Mouse (Mus musculus): Measurements from ENCODE around the gene 4930402H24Rik. TPM values are rescaled to one million over a fixed set of nuclear protein-coding genes. Genes with fewer than 3 reads are reported as not detected.

Gene 4930402H24Rik
- polyA plus RNA-seq, 1 experiment from 2014 or later: 15.6 TPM

DNA sequence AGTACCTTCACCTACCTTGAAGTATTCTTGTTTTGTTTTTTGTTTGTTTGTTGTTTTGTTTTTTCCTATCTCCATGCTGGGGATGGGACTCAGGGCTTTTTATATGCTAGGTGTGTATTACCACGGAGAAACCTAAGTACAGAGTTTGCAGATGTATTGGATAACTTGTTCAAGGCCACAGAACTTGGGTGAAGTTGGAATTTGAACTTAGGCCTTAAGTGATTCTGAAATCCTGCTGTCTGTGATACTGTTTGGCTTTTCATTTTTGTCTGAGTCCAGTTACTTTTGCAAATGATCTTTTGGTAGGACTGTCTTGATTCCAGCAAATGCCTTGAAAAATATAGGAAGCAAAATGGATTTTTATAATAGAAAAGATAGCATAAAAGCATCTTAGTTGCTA lies 5.5 kb upstream of the 4930402H24Rik start:
- DNase-seq (ENCODE audit: low spot score) (no peak), ATAC-seq (no peak)
- H3K4me1 ChIP-seq (ENCODE audit: insufficient read depth, low read depth, low read length): no peaks in the 10 kb centered on the region
- no peak overlapping the region for H3K9ac ChIP-seq (replicated peaks; ENCODE audit: low read depth)
- 69% methylated on average over 1 of the region's 1 CpGs for WGBS
- no peaks in the 10 kb centered on the region for H3K27me3 ChIP-seq (replicated peaks; ENCODE audit: insufficient read depth, low read length)
- H3K4me3 ChIP-seq (ENCODE audit: low read depth, low read length): no peak overlapping the region
- H3K9me3 ChIP-seq (ENCODE audit: low read length): no peaks in the 10 kb centered on the region
- no peak overlapping the region for H3K4me2 ChIP-seq (replicated peaks; ENCODE audit: low read depth, low read length)
- TF ChIP-seq CTCF (IDR thresholded peaks at IDR 0.05) (no peak), EP300 (IDR thresholded peaks at IDR 0.05) (no peak)
- no peak overlapping the region for H3K27ac ChIP-seq (ENCODE audit: low read length)
- H3K36me3 ChIP-seq (ENCODE audit: insufficient read depth, low read length): no peaks in the 10 kb centered on the region

DNA sequence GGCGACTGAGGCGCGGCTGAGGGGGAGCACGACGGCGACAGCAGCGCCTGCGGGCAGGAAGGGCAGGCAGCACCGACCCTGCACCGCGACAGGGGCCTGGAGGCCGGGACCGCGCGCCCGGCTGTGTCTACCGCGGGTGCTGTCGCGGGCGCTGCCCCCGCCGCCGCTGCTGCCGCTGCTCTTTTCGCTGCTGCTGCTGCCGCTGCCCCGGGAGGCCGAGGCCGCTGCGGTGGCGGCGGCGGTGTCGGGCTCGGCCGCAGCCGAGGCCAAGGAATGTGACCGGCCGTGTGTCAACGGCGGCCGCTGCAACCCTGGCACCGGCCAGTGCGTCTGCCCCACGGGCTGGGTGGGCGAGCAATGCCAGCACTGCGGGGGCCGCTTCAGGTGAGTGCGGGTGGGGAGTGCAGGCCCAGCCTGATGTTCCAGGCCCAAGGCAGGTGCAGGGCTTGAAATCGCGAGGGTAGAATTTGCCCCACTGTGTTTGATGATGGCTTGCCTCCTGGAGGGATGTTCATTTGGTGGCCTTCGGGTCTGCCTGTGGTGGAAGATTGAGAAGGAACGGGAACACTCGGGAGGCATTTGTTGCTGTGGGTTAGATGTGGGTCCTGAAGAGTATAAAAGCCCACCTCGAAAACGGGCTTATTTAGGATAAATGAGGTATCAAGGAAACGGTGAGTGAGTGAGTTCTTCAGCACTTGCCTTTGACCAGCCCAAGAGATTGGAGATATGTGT lies 544 bp upstream of the 4930402H24Rik start:
- peak; percentile 66 for ATAC-seq
- Histone ChIP-seq H3K4me1 (ENCODE audit: insufficient read depth, low read depth, low read length) (no peaks in the 10 kb centered on the region; the same call in 1 of the 2 replicates), H3K9me3 (ENCODE audit: low read length) (no peaks in the 10 kb centered on the region), H3K27me3 (replicated peaks; ENCODE audit: insufficient read depth, low read length) (no peaks in the 10 kb centered on the region), H3K9ac (replicated peaks; ENCODE audit: low read depth) (peak overlapping the region; percentile 87), H3K4me2 (replicated peaks; ENCODE audit: low read depth, low read length) (peak overlapping the region; percentile 88), H3K36me3 (ENCODE audit: insufficient read depth, low read length) (no peaks in the 10 kb centered on the region), H3K4me3 (ENCODE audit: low read depth, low read length) (peak overlapping the region; percentile 94), H3K27ac (ENCODE audit: low read length) (peak overlapping the region; percentile 84)
- DNase-seq (ENCODE audit: low spot score): peak; percentile 19
- TF ChIP-seq EP300 (IDR thresholded peaks at IDR 0.05): no peak
- under 1% methylated on average over 37 of the region's 58 CpGs for WGBS

DNA sequence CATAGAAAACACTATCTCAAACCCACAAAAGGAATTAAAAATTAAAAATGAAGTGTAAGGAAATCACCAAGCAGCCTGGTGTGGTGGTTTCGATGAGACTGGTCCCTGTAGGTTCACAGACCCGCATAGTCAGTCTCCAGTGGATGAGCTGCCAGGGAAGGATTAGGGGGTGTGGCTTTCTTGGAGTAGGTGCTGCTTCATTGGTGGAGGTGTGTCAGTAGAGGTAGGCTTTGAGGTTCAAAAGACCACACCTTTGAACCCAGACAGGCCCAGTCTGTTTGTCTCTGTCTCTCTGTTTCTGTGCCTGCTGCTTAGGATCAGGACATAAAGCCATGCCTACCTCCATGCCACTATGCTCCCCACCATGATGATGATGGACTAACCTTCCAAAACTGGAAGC lies 7.4 kb downstream of the 4930402H24Rik start:
- no peak overlapping the region for H3K9ac ChIP-seq (replicated peaks; ENCODE audit: low read depth)
- no peak overlapping the region for H3K4me3 ChIP-seq (ENCODE audit: low read depth, low read length)
- H3K27me3 ChIP-seq (replicated peaks; ENCODE audit: insufficient read depth, low read length): no peaks in the 10 kb centered on the region
- H3K4me1 ChIP-seq (ENCODE audit: insufficient read depth, low read depth, low read length): no peaks in the 10 kb centered on the region
- no peak for ATAC-seq
- no peak overlapping the region for H3K27ac ChIP-seq (ENCODE audit: low read length)
- no peaks in the 10 kb centered on the region for H3K9me3 ChIP-seq (ENCODE audit: low read length)
- no peak overlapping the region for H3K4me2 ChIP-seq (replicated peaks; ENCODE audit: low read depth, low read length)
- DNase-seq (ENCODE audit: low spot score): no peak
- no peak for TF ChIP-seq CTCF (IDR thresholded peaks at IDR 0.05)
- TF ChIP-seq EP300 (IDR thresholded peaks at IDR 0.05): no peak
- 62% methylated on average over 2 of the region's 2 CpGs for WGBS
- no peaks in the 10 kb centered on the region for H3K36me3 ChIP-seq (ENCODE audit: insufficient read depth, low read length)

DNA sequence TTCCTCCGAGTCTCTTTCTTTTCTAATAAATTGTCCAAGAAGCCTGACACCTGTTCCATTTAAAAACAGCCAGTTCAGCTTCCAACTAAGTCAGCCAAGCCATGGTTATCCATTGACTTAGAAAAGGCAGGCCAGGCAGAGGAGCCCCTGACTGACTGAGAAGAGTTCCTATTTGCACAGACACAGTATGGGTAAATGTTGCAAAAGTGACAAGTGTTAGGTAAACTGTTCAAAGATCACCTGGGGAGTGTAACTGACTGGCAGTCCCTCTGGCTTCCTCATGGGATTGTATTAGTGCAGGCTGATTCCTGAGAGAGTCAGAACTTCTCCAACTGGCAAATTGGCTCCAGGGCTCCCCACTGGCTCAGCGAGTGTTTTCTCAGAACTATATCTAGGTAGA lies 8.3 kb downstream of the 4930402H24Rik start:
- no peaks in the 10 kb centered on the region for H3K27me3 ChIP-seq (replicated peaks; ENCODE audit: insufficient read depth, low read length)
- no peak overlapping the region for H3K9ac ChIP-seq (replicated peaks; ENCODE audit: low read depth)
- H3K27ac ChIP-seq (ENCODE audit: low read length): no peak overlapping the region
- no peaks in the 10 kb centered on the region for H3K9me3 ChIP-seq (ENCODE audit: low read length)
- no peak overlapping the region for H3K4me2 ChIP-seq (replicated peaks; ENCODE audit: low read depth, low read length)
- H3K4me1 ChIP-seq (ENCODE audit: insufficient read depth, low read depth, low read length): no peaks in the 10 kb centered on the region
- DNase-seq (ENCODE audit: low spot score) (no peak), ATAC-seq (no peak)
- TF ChIP-seq CTCF (IDR thresholded peaks at IDR 0.05): no peak
- TF ChIP-seq EP300 (IDR thresholded peaks at IDR 0.05): no peak
- no peak overlapping the region for H3K4me3 ChIP-seq (ENCODE audit: low read depth, low read length)
- no peaks in the 10 kb centered on the region for H3K36me3 ChIP-seq (ENCODE audit: insufficient read depth, low read length)
- 64% methylated on average over 2 of the region's 2 CpGs for WGBS

DNA sequence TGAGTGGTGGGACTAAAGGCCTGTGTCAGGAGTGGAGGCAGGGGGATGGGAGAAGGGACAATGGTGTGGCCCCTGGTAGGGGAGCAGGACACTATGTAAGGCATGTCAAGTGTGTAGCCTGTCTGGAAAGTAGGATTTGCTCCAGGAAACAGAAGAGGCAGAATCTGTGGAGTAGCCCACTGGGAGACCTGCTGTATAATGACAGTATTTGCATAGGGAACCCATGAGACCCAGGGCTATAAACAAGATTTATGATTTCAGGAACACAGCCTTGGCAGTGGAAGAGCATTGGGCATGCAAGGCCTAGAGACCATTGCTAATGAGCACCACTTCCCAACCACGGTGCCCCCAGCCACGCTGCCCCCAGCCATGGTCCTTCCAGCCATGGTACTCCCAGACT lies 9.3 kb downstream of the 4930402H24Rik start:
- TF ChIP-seq EP300 (IDR thresholded peaks at IDR 0.05): no peak
- no peak for TF ChIP-seq CTCF (IDR thresholded peaks at IDR 0.05)
- no peaks in the 10 kb centered on the region for H3K27me3 ChIP-seq (replicated peaks; ENCODE audit: insufficient read depth, low read length)
- ATAC-seq (no peak), DNase-seq (ENCODE audit: low spot score) (no peak)
- 92% methylated on average over 2 of the region's 2 CpGs for WGBS
- no peaks in the 10 kb centered on the region for H3K36me3 ChIP-seq (ENCODE audit: insufficient read depth, low read length)
- H3K4me1 ChIP-seq (ENCODE audit: insufficient read depth, low read depth, low read length): no peaks in the 10 kb centered on the region
- no peaks in the 10 kb centered on the region for H3K9me3 ChIP-seq (ENCODE audit: low read length)
- H3K27ac ChIP-seq (ENCODE audit: low read length): no peak overlapping the region
- no peak overlapping the region for H3K4me2 ChIP-seq (replicated peaks; ENCODE audit: low read depth, low read length)
- H3K9ac ChIP-seq (replicated peaks; ENCODE audit: low read depth): no peak overlapping the region
- no peak overlapping the region for H3K4me3 ChIP-seq (ENCODE audit: low read depth, low read length)

DNA sequence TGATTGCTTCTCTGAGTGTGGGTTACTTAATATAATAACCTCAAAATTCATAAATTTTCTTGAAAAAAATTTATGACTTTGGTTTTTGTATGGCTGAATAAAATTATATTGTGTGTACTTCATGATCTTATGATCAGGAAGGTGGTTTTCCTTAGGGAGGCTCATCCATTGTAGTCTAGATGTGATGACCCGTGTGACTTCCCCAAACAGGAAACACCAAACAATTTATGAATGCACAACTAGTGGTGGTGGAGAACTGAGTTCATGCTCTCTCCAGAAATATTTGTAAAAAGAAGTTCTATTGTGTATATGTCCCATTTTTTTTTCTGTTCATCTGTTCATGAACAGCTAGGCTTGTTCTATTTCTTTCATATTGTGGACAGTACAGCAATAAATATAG lies 18.8 kb downstream of the 4930402H24Rik start:
- TF ChIP-seq CTCF (IDR thresholded peaks at IDR 0.05) (no peak), EP300 (IDR thresholded peaks at IDR 0.05) (no peak)
- H3K27me3 ChIP-seq (replicated peaks; ENCODE audit: insufficient read depth, low read length): no peaks in the 10 kb centered on the region
- DNase-seq (ENCODE audit: low spot score): no peak
- no peak overlapping the region for H3K9ac ChIP-seq (replicated peaks; ENCODE audit: low read depth)
- 53% methylated on average over 1 of the region's 1 CpGs for WGBS
- no peak overlapping the region for H3K4me3 ChIP-seq (ENCODE audit: low read depth, low read length)
- no peak overlapping the region for H3K27ac ChIP-seq (ENCODE audit: low read length)
- no peaks in the 10 kb centered on the region for H3K9me3 ChIP-seq (ENCODE audit: low read length)
- no peaks in the 10 kb centered on the region for H3K4me1 ChIP-seq (ENCODE audit: insufficient read depth, low read depth, low read length)
- no peak overlapping the region for H3K4me2 ChIP-seq (replicated peaks; ENCODE audit: low read depth, low read length)
- no peaks in the 10 kb centered on the region for H3K36me3 ChIP-seq (ENCODE audit: insufficient read depth, low read length)
- no peak for ATAC-seq

DNA sequence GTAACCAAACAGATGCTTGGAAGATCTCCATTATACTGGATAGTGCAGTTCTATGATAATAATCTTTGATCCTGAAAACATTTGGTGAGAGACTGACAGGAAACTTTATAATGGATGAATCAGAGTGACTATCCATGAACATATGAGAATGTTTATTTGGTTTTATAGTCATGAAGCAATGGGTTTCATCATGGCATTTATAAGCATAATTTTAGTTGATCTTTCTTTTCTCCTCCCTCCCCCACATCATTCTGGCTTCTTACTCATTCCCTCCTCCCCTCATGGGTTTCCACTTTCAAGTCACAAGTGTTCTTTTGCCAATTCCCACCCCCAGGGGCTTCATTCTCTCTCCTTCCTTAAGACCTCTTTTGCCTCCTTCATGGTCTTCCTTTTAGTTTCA lies 19.2 kb downstream of the 4930402H24Rik start:
- Histone ChIP-seq H3K27me3 (replicated peaks; ENCODE audit: insufficient read depth, low read length) (no peaks in the 10 kb centered on the region), H3K4me3 (ENCODE audit: low read depth, low read length) (no peak overlapping the region), H3K9me3 (ENCODE audit: low read length) (no peaks in the 10 kb centered on the region), H3K4me1 (ENCODE audit: insufficient read depth, low read depth, low read length) (no peaks in the 10 kb centered on the region), H3K36me3 (ENCODE audit: insufficient read depth, low read length) (no peaks in the 10 kb centered on the region), H3K27ac (ENCODE audit: low read length) (no peak overlapping the region), H3K9ac (replicated peaks; ENCODE audit: low read depth) (no peak overlapping the region), H3K4me2 (replicated peaks; ENCODE audit: low read depth, low read length) (no peak overlapping the region)
- TF ChIP-seq EP300 (IDR thresholded peaks at IDR 0.05) (no peak), CTCF (IDR thresholded peaks at IDR 0.05) (no peak)
- DNase-seq (ENCODE audit: low spot score) (no peak), ATAC-seq (no peak)

Data from lung, postnatal 0 days (tissue).